Mouse (Mus musculus): Measurements from ENCODE around the gene Prss12. TPM values are rescaled to one million over a fixed set of nuclear protein-coding genes. Genes with fewer than 3 reads are reported as not detected.
A peak's percentile ranks its signal among the peaks of the same experiment; 100 is the strongest.

The Prss12 gene
- polyA plus RNA-seq, 1 experiment from 2014 or later, result 4.7 TPM

GRCm38 (mm10) chr3:123440490-123440889, 6.2 kb upstream of the Prss12 start:
- Histone ChIP-seq H3K27me3 (replicated peaks; ENCODE audit: low read depth, poor library complexity, severe bottlenecking) (peaks cover 11% of the 10 kb centered on the region), H3K4me3 (no peak overlapping the region), H3K4me1 (peaks cover 4% of the 10 kb centered on the region; the same call in 1 of the 2 replicates), H3K27ac (replicated peaks) (no peak overlapping the region), H3K36me3 (replicated peaks) (no peaks in the 10 kb centered on the region), H3K9me3 (no peaks in the 10 kb centered on the region)
- 88% methylated on average over 7 of the region's 7 CpGs for WGBS
- DNase-seq (ENCODE audit: low spot score), result no peak

- Histone ChIP-seq H3K36me3 (replicated peaks) (no peaks in the 10 kb centered on the region), H3K4me3 (no peak overlapping the region), H3K27ac (replicated peaks) (no peak overlapping the region), H3K9me3 (no peaks in the 10 kb centered on the region), H3K4me1 (peaks cover 22% of the 10 kb centered on the region), H3K27me3 (replicated peaks; ENCODE audit: low read depth, poor library complexity, severe bottlenecking) (peaks cover 43% of the 10 kb centered on the region)
- DNase-seq (ENCODE audit: low spot score), result no peak
- WGBS, result 75% methylated on average over 1 of the region's 1 CpGs
Observed at GRCm38 (mm10) chr3:123444466-123444865, 2.2 kb upstream of the Prss12 start.

GRCm38 (mm10) chr3:123447538-123448059, 886 bp downstream of the Prss12 start:
- Histone ChIP-seq H3K9me3 (no peaks in the 10 kb centered on the region), H3K4me1 (peaks cover 22% of the 10 kb centered on the region), H3K4me3 (peak overlapping the region; percentile 72), H3K36me3 (replicated peaks) (no peaks in the 10 kb centered on the region), H3K27ac (replicated peaks) (peak overlapping the region; percentile 78; the same call in 1 of the 2 replicates), H3K27me3 (replicated peaks; ENCODE audit: low read depth, poor library complexity, severe bottlenecking) (peaks cover 47% of the 10 kb centered on the region)
- WGBS, result 9% methylated on average over 13 of the region's 13 CpGs
- peak; percentile 62 for DNase-seq (ENCODE audit: low spot score)

GRCm38 (mm10) chr3:123448096-123448495, 1.4 kb downstream of the Prss12 start:
- no peaks in the 10 kb centered on the region for H3K9me3 ChIP-seq
- DNase-seq (ENCODE audit: low spot score), result peak; percentile 35
- peaks cover 22% of the 10 kb centered on the region for H3K4me1 ChIP-seq
- H3K4me3 ChIP-seq, result peak overlapping the region; percentile 72
- H3K27ac ChIP-seq (replicated peaks), result no peak overlapping the region
- H3K27me3 ChIP-seq (replicated peaks; ENCODE audit: low read depth, poor library complexity, severe bottlenecking), result peaks cover 47% of the 10 kb centered on the region
- WGBS, result 6% methylated on average over 10 of the region's 10 CpGs
- H3K36me3 ChIP-seq (replicated peaks), result no peaks in the 10 kb centered on the region

GRCm38 (mm10) chr3:123450107-123450506, 3.4 kb downstream of the Prss12 start:
- Histone ChIP-seq H3K27ac (replicated peaks) (no peak overlapping the region), H3K4me3 (no peak overlapping the region)
- WGBS, result 82% methylated on average over 6 of the region's 6 CpGs

GRCm38 (mm10) chr3:123452904-123453303, 6.2 kb downstream of the Prss12 start:
- no peaks in the 10 kb centered on the region for H3K36me3 ChIP-seq (replicated peaks)
- no peak overlapping the region for H3K4me3 ChIP-seq
- 79% methylated on average over 6 of the region's 6 CpGs for WGBS
- H3K27ac ChIP-seq (replicated peaks), result no peak overlapping the region
- H3K27me3 ChIP-seq (replicated peaks; ENCODE audit: low read depth, poor library complexity, severe bottlenecking), result peaks cover 13% of the 10 kb centered on the region
- no peaks in the 10 kb centered on the region for H3K9me3 ChIP-seq
- no peak for DNase-seq (ENCODE audit: low spot score)
- H3K4me1 ChIP-seq, result peaks cover 4% of the 10 kb centered on the region

More at GRCm38 (mm10) chr3:123450107-123450506, 3.4 kb downstream of the Prss12 start:
- Histone ChIP-seq H3K36me3 (replicated peaks) (no peaks in the 10 kb centered on the region), H3K9me3 (no peaks in the 10 kb centered on the region), H3K27me3 (replicated peaks; ENCODE audit: low read depth, poor library complexity, severe bottlenecking) (peaks cover 40% of the 10 kb centered on the region), H3K4me1 (peaks cover 19% of the 10 kb centered on the region)
- DNase-seq (ENCODE audit: low spot score), result no peak

- Histone ChIP-seq H3K36me3 (replicated peaks) (no peaks in the 10 kb centered on the region), H3K4me3 (no peak overlapping the region), H3K9me3 (no peaks in the 10 kb centered on the region), H3K4me1 (no peaks in the 10 kb centered on the region), H3K27me3 (replicated peaks; ENCODE audit: low read depth, poor library complexity, severe bottlenecking) (no peaks in the 10 kb centered on the region), H3K27ac (replicated peaks) (no peak overlapping the region)
- WGBS, result 37% methylated on average over 1 of the region's 1 CpGs
- no peak for DNase-seq (ENCODE audit: low spot score)
Observed at GRCm38 (mm10) chr3:123459492-123459891, 12.8 kb downstream of the Prss12 start.

- 88% methylated on average over 1 of the region's 1 CpGs for WGBS
- H3K4me1 ChIP-seq, result no peaks in the 10 kb centered on the region
- no peak for DNase-seq (ENCODE audit: low spot score)
Observed at GRCm38 (mm10) chr3:123460436-123460835, 13.7 kb downstream of the Prss12 start.

GRCm38 (mm10) chr3:123462264-123462663, 15.6 kb downstream of the Prss12 start:
- no peak for DNase-seq (ENCODE audit: low spot score)
- no peak overlapping the region for H3K4me3 ChIP-seq
- 87% methylated on average over 6 of the region's 6 CpGs for WGBS
- H3K36me3 ChIP-seq (replicated peaks), result no peaks in the 10 kb centered on the region
- H3K27ac ChIP-seq (replicated peaks), result no peak overlapping the region
- no peaks in the 10 kb centered on the region for H3K4me1 ChIP-seq
- H3K27me3 ChIP-seq (replicated peaks; ENCODE audit: low read depth, poor library complexity, severe bottlenecking), result no peaks in the 10 kb centered on the region
- no peaks in the 10 kb centered on the region for H3K9me3 ChIP-seq

More at GRCm38 (mm10) chr3:123460436-123460835, 13.7 kb downstream of the Prss12 start:
- Histone ChIP-seq H3K36me3 (replicated peaks) (no peaks in the 10 kb centered on the region), H3K4me3 (no peak overlapping the region), H3K9me3 (no peaks in the 10 kb centered on the region), H3K27ac (replicated peaks) (no peak overlapping the region), H3K27me3 (replicated peaks; ENCODE audit: low read depth, poor library complexity, severe bottlenecking) (no peaks in the 10 kb centered on the region)

- H3K9me3 ChIP-seq, result no peaks in the 10 kb centered on the region
- no peak overlapping the region for H3K4me3 ChIP-seq
- peak overlapping the region; percentile 54; the same call in 1 of the 2 replicates for H3K27ac ChIP-seq (replicated peaks)
- H3K36me3 ChIP-seq (replicated peaks), result no peaks in the 10 kb centered on the region
- 0 out of 2 replicates have a peak, but pooled peaks cover 4% of the 10 kb centered on the region for H3K4me1 ChIP-seq
- WGBS, result 58% methylated on average over 3 of the region's 3 CpGs
- no peak for DNase-seq (ENCODE audit: low spot score)
- H3K27me3 ChIP-seq (replicated peaks; ENCODE audit: low read depth, poor library complexity, severe bottlenecking), result no peaks in the 10 kb centered on the region
Observed at GRCm38 (mm10) chr3:123476833-123477232, 30.1 kb downstream of the Prss12 start.

- Histone ChIP-seq H3K4me3 (no peak overlapping the region), H3K36me3 (replicated peaks) (no peaks in the 10 kb centered on the region), H3K4me1 (0 out of 2 replicates have a peak, but pooled peaks cover 4% of the 10 kb centered on the region), H3K27me3 (replicated peaks; ENCODE audit: low read depth, poor library complexity, severe bottlenecking) (no peaks in the 10 kb centered on the region), H3K9me3 (no peaks in the 10 kb centered on the region), H3K27ac (replicated peaks) (no peak overlapping the region)
- WGBS, result 80% methylated on average over 6 of the region's 6 CpGs
- no peak for DNase-seq (ENCODE audit: low spot score)
Observed at GRCm38 (mm10) chr3:123481266-123481665, 34.6 kb downstream of the Prss12 start.

- Histone ChIP-seq H3K4me1 (no peaks in the 10 kb centered on the region), H3K27ac (replicated peaks) (no peak overlapping the region), H3K27me3 (replicated peaks; ENCODE audit: low read depth, poor library complexity, severe bottlenecking) (no peaks in the 10 kb centered on the region), H3K9me3 (no peaks in the 10 kb centered on the region), H3K4me3 (no peak overlapping the region), H3K36me3 (replicated peaks) (no peaks in the 10 kb centered on the region)
- no peak for DNase-seq (ENCODE audit: low spot score)
- 94% methylated on average over 1 of the region's 1 CpGs for WGBS
Observed at GRCm38 (mm10) chr3:123491814-123492213, 45.1 kb downstream of the Prss12 start.

GRCm38 (mm10) chr3:123493163-123493562, 46.5 kb downstream of the Prss12 start:
- WGBS, result 90% methylated on average over 3 of the region's 3 CpGs
- no peaks in the 10 kb centered on the region for H3K27me3 ChIP-seq (replicated peaks; ENCODE audit: low read depth, poor library complexity, severe bottlenecking)
- H3K4me3 ChIP-seq, result no peak overlapping the region
- no peaks in the 10 kb centered on the region for H3K4me1 ChIP-seq
- no peak overlapping the region for H3K27ac ChIP-seq (replicated peaks)
- H3K9me3 ChIP-seq, result no peaks in the 10 kb centered on the region
- no peak for DNase-seq (ENCODE audit: low spot score)
- H3K36me3 ChIP-seq (replicated peaks), result no peaks in the 10 kb centered on the region

Measured in embryonic facial prominence, embryonic 10.5 days (tissue).